Mouse (Mus musculus) liver, postnatal 0 days (tissue): Measurements from ENCODE around the gene Hsp90b1. TPM values are rescaled to one million over a fixed set of nuclear protein-coding genes. Genes with fewer than 3 reads are reported as not detected.
A peak's percentile ranks its signal among the peaks of the same experiment; 100 is the strongest.

ENCODE experiments used
- ATAC-seq: fragments of 200-750 bp; cut with Nextera tagmentation; 2 replicates; pipeline ENCODE4 v1.8.0; 2017; ENCODE audit warnings: mild to moderate bottlenecking, moderate library complexity
- DNase-seq: peaks from one replicate; pipeline ENCODE4 v3.0.0-alpha.2; 2016
- H3K27ac ChIP-seq: fragments of 300-500 bp; sonication (generic); 2 replicates; pipeline ENCODE4 v1.5.1; 2014; ENCODE audit warnings: antibody characterized with exemption, moderate library complexity, mild to moderate bottlenecking, low read depth
- H3K27me3 ChIP-seq: fragments of 300-500 bp; sonication (generic); 2 replicates; pipeline ENCODE4 v1.6.1; 2014; ENCODE audit warnings: low read length, control low read depth, mixed read lengths; ENCODE audit not compliant: insufficient read depth
- H3K36me3 ChIP-seq: fragments of 300-500 bp; sonication (generic); replicated peaks from 2 replicates; pipeline ENCODE4 v1.6.1; 2014; ENCODE audit warnings: mild to moderate bottlenecking, control low read depth, low read length, moderate library complexity, mixed read lengths; ENCODE audit not compliant: insufficient read depth
- H3K4me1 ChIP-seq: fragments of 300-500 bp; sonication (generic); 2 replicates; pipeline ENCODE4 v1.6.1; 2014; ENCODE audit warnings: antibody characterized with exemption, mild to moderate bottlenecking, control low read depth; ENCODE audit not compliant: insufficient read depth
- H3K4me2 ChIP-seq: fragments of 300-500 bp; sonication (generic); 2 replicates; pipeline ENCODE4 v1.6.1; 2014; ENCODE audit warnings: low read depth, mild to moderate bottlenecking, low read length, moderate library complexity, mixed read lengths
- H3K4me3 ChIP-seq: fragments of 300-500 bp; sonication (generic); 2 replicates; pipeline ENCODE4 v1.5.1; 2014; ENCODE audit warnings: low read depth, low read length
- H3K9ac ChIP-seq: fragments of 300-500 bp; sonication (generic); replicated peaks from 2 replicates; pipeline ENCODE4 v1.6.1; 2014; ENCODE audit warnings: mild to moderate bottlenecking, moderate library complexity
- H3K9me3 ChIP-seq: fragments of 300-500 bp; sonication (generic); 2 replicates; pipeline ENCODE4 v1.6.1; 2016; ENCODE audit warnings: mild to moderate bottlenecking, control low read depth, low read length, mixed read lengths
- CTCF ChIP-seq: sonication (generic); IDR thresholded peaks from 2 replicates; pipeline ENCODE4 v1.5.1; 2016; ENCODE audit warnings: antibody characterized with exemption, low read depth
- EP300 ChIP-seq: IDR thresholded peaks from 2 replicates; pipeline ENCODE4 v1.6.1; 2016; ENCODE audit warnings: antibody characterized with exemption, low read depth, mild to moderate bottlenecking
- WGBS: fragments of 180-500 bp; shearing (Covaris S2); extraction: QIAGEN DNeasy Blood & Tissue Kit; methylation state at CpG from one replicate; pipeline ENCODE4 v1.1.7; 2014; ENCODE audit not compliant: insufficient replicate concordance; 5-methylcytosine and 5-hydroxymethylcytosine counted together
- polyA plus RNA-seq: library from polyadenylated mRNA; unstranded; fragments of >200 nt; fragmentation: Nextera tagmentation; extraction: Ambion mirVana; gene quantifications from 2 replicates; pipeline ENCODE4 v1.2.1, GENCODE M21; 2015

Gene Hsp90b1
- 228 and 252 TPM in 2 replicates for polyA plus RNA-seq

GRCm38 (mm10) chr10:86705318-86705921 is at the start of gene Hsp90b1, which contains the start of gene Ttc41:
Hsp90b1 (minus strand) TSS chr10:86705509.
Ttc41 (plus strand) TSS chr10:86705811.
- Histone ChIP-seq H3K27ac (peak within 1 kb of the TSS; percentile 96), H3K27me3 (no peaks in the 10 kb centered on the region), H3K9me3 (no peaks in the 10 kb centered on the region), H3K9ac (peak within 1 kb of the TSS; percentile 94), H3K4me3 (peak within 1 kb of the TSS; percentile 82), H3K36me3 (peaks cover 32% of the 10 kb centered on the region), H3K4me1 (peaks cover 43% of the 10 kb centered on the region), H3K4me2 (peak within 1 kb of the TSS; percentile 92)
- DNase-seq (peak; percentile 99), ATAC-seq (peak; percentile 94)
- TF ChIP-seq CTCF (no peak; the same call in 1 of the 2 replicates), EP300 (peak; percentile 59; the same call in 1 of the 2 replicates)
- WGBS, result under 1% methylated on average over 51 of the region's 51 CpGs

DNA sequence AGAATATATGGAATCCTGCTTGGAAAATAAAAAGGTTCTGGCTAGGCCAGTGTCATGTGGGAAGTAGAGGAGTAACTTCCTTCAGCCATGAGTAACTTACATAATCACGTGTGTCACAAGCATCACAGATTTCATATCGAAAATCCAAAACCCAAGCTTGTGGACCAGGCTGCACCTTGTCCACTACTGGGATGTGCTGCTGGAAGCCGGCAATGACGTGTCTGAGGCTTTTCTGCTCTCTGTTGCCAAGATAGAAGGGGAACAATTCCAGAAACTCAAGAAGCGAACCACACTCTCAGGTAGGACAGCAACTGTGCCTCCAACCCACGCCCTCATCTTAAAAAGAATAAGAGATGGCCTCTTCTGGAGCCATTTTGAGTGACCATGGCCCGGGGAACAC is 39.0 kb upstream of the Hsp90b1 start:
- Histone ChIP-seq H3K4me2 (no peak overlapping the region), H3K9ac (no peak overlapping the region), H3K36me3 (no peaks in the 10 kb centered on the region), H3K27me3 (no peaks in the 10 kb centered on the region), H3K4me1 (no peaks in the 10 kb centered on the region), H3K27ac (no peak overlapping the region), H3K4me3 (no peak overlapping the region), H3K9me3 (no peaks in the 10 kb centered on the region)
- 76% methylated on average over 7 of the region's 7 CpGs for WGBS
- DNase-seq (no peak), ATAC-seq (no peak)
- no peak for TF ChIP-seq EP300
- no peak for TF ChIP-seq CTCF

- no peak overlapping the region for H3K27ac ChIP-seq
- DNase-seq (no peak), ATAC-seq (no peak)
- no peaks in the 10 kb centered on the region for H3K27me3 ChIP-seq
- no peak overlapping the region for H3K4me2 ChIP-seq
- 82% methylated on average over 2 of the region's 2 CpGs for WGBS
- TF ChIP-seq EP300 (no peak), CTCF (no peak)
- H3K4me3 ChIP-seq, result no peak overlapping the region
- no peaks in the 10 kb centered on the region for H3K36me3 ChIP-seq
- no peaks in the 10 kb centered on the region for H3K9me3 ChIP-seq
- H3K9ac ChIP-seq, result no peak overlapping the region
- no peaks in the 10 kb centered on the region for H3K4me1 ChIP-seq
Measured at GRCm38 (mm10) chr10:86742918-86743317, 37.6 kb upstream of the Hsp90b1 start.

GRCm38 (mm10) chr10:86735036-86735435 is 29.7 kb upstream of the Hsp90b1 start:
- Histone ChIP-seq H3K4me1 (0 out of 2 replicates have a peak, but pooled peaks cover 3% of the 10 kb centered on the region), H3K27me3 (no peaks in the 10 kb centered on the region), H3K4me2 (no peak overlapping the region), H3K9ac (no peak overlapping the region), H3K9me3 (no peaks in the 10 kb centered on the region), H3K27ac (no peak overlapping the region), H3K4me3 (no peak overlapping the region), H3K36me3 (no peaks in the 10 kb centered on the region)
- no peak for TF ChIP-seq CTCF
- TF ChIP-seq EP300, result no peak
- no peak for ATAC-seq
- WGBS, result 88% methylated on average over 4 of the region's 4 CpGs
- DNase-seq, result no peak

DNA sequence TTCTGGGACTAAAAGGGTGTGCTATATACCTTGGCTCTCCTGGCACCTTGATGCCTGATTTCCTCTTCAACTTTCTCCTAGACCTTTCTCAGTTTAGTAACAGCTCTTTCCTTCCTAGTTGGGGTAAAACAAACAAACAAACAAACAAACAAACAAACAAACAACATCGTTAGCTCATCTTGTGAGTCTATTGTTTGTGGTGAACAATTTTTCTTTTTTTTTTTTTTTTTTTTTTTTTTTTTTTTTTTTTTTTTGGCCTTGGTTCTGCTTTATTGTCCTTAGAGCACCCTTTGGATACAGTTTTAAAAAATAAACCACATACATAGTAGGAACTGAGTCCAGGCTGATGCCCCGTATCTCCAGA is 26.2 kb upstream of the Hsp90b1 start:
- Histone ChIP-seq H3K4me3 (peak overlapping the region; percentile 45; the same call in 1 of the 2 replicates), H3K9ac (no peak overlapping the region; the same call in 1 of the 2 replicates), H3K4me2 (no peak overlapping the region), H3K36me3 (no peaks in the 10 kb centered on the region), H3K27me3 (no peaks in the 10 kb centered on the region), H3K4me1 (peaks cover 10% of the 10 kb centered on the region), H3K27ac (no peak overlapping the region), H3K9me3 (no peaks in the 10 kb centered on the region)
- TF ChIP-seq EP300 (no peak), CTCF (no peak)
- 22% methylated on average over 2 of the region's 2 CpGs for WGBS
- no peak for DNase-seq
- ATAC-seq, result no peak

GRCm38 (mm10) chr10:86730823-86731499 is 25.7 kb upstream of the Hsp90b1 start:
- Histone ChIP-seq H3K36me3 (no peaks in the 10 kb centered on the region), H3K9me3 (no peaks in the 10 kb centered on the region), H3K4me3 (peak overlapping the region; percentile 45), H3K27ac (no peak overlapping the region), H3K27me3 (no peaks in the 10 kb centered on the region), H3K4me1 (peaks cover 10% of the 10 kb centered on the region), H3K4me2 (peak overlapping the region; percentile 80), H3K9ac (peak overlapping the region; percentile 59)
- ATAC-seq (peak; percentile 55), DNase-seq (peak; percentile 88)
- TF ChIP-seq CTCF, result peak; percentile 87
- no peak for TF ChIP-seq EP300
- WGBS, result 6% methylated on average over 22 of the region's 22 CpGs
